Mouse (Mus musculus) layer of hippocampus, postnatal 25 days (tissue): ENCODE results near the gene Glmn. TPM values are rescaled to one million over a fixed set of nuclear protein-coding genes. Genes with fewer than 3 reads are reported as not detected.

Source experiments
- DNase-seq, 2 experiments: peaks; one replicate each; pipeline ENCODE4 v3.0.0; 2022; ENCODE audit warnings: mixed read lengths in 2 of 2, low spot score in 1 of 2; ENCODE audit errors: extremely low spot score in 1 of 2
- total RNA-seq, 2 experiments: library from RNA; stranded (reverse); gene quantifications; 2 replicates each; pipeline ENCODE4 v1.2.3; 2021

Glmn gene
- total RNA-seq, result 10 to 100 TPM; 13.8 to 17.4 TPM

GRCm38 (mm10) chr5:107597301-107598077 is at the start of gene Glmn, which contains the start of gene Rpap2:
Glmn (minus strand) TSS chr5:107597888.
Rpap2 (plus strand) TSS chr5:107597373.
- peak; percentile 75 for DNase-seq

DNA sequence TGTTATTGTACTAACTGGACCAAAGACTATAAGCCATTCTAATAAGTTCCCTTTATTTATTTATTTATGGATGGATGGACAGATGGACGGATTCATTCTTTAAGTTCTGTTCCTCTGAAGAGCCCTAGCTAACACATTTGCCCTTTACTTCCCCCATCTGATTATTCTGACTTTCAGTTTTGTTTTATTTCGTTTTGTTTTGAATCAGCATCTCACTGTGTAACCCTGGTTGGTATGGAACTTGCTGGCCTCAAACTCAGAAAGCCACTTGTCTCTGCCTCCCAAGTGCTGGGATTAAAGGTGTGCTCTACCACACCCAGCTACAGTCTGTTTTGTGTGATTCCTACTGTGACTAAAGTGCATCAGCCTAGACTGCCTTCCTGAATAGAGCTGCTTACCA is 48.2 kb upstream of the Glmn start:
- DNase-seq, result no peak

- DNase-seq, result no peak
These were observed 46.9 kb upstream of the Glmn start for GRCm38 (mm10) chr5:107644595-107644994.

- DNase-seq, result no peak
These were observed 40.7 kb upstream of the Glmn start for GRCm38 (mm10) chr5:107638366-107638765.

DNA sequence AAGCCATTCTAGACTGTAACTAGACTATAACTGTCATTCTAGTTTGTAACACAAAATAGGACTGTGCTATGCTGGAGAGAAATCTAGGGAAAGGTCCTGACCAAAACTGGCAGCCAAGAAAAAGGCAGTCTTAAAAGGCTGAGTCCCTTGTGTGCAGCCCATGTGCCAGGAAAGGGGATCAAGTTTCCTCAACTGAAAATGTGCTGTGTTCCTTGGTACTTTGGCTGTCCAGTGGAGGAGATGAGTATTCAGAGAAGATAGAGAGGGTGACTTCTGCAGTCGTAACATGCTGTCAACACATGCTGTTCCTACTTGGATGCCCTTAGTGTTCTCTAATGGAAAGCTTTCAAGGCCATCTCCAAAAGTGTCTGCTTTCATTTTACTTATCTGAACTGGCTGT is 39.4 kb upstream of the Glmn start:
- no peak for DNase-seq

GRCm38 (mm10) chr5:107633651-107634050 is 36.0 kb upstream of the Glmn start:
- DNase-seq, result no peak

GRCm38 (mm10) chr5:107621327-107621726 is 23.6 kb upstream of the Glmn start:
- no peak for DNase-seq

- DNase-seq, result no peak
These were observed 20.3 kb upstream of the Glmn start for GRCm38 (mm10) chr5:107617986-107618385.

DNA sequence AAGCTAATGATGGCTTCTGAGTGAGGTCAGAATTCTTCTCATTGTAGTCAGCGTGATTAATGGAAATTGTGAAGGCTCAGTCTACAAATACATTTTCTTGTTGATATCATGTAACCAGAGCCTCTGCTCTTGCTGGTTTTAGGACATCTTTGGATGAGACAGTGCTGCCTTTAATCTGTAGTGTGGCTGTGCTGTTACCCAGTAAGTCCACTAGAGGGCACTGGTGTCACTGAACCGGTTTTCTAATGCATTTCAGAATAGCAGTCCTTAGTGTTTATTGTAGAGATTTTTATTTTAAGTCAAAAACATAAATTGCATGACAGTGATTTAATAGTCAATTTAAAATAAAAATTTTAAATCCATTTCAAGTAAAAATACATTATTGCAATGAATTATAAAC is 13.5 kb upstream of the Glmn start:
- DNase-seq, result peak in 1 of 2 experiments; percentile 44

GRCm38 (mm10) chr5:107598380-107598779 is 692 bp upstream of the Glmn start:
- no peak for DNase-seq

DNA sequence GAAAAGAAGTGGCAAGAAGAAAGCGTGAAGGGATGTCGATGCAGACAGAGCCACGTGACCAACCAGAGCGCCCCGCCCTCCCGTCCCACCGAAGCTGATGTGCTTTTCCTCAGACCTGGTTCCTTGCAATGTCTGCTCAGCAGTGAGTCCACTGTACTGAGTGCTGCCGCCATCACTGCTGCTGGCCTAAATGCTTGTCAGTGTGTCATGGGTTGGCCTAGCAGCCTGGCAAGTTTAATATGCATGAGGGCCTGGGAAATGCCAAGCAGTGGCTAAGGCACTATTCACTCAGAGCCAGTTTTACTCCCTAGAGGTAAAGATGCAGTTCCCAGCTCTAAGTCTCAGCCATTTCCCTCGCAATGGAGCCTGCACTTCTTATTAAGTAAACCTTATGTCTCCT is 28.5 kb downstream of the Glmn start:
- no peak for DNase-seq

DNA sequence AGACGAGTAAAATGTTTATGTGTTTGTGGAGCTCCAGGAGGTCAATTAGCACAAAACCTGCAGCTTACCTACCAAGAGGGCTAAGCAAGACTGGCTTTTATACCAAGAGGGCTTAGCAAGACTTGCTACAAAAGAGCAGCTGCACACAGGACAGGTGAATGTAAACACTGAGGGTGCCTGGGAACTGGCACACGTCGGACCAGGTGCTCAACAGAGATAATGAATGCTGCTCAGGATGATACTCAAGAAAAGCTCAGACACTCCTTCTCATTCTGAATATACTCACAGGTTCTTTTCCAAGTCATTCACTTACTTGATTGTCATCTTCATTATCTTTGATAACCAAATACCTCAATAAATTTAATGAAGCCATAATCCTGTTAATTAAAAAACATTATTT is 40.7 kb downstream of the Glmn start:
- DNase-seq, result no peak

DNA sequence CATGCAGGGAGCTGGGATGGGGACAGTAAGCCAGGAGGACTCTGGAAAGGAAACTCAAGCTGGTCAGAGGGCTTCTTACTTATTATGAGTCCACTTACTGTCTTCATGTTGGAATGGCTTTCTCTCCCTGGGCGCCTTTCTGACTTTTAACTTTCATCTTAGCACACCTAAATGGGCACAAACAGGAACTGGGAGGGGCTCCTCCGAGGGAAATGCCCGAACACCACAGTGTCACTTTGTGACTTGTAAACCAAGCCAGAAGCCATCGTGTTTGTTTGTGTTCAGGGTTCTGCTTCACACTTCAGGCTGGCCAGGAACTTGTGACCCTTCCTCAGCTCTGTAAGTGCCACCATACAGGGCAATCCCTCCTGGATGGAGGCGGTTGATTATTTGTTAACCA is 43.4 kb downstream of the Glmn start:
- no peak for DNase-seq

- DNase-seq, result no peak
These were observed 49.2 kb downstream of the Glmn start for GRCm38 (mm10) chr5:107548444-107548843.

DNA sequence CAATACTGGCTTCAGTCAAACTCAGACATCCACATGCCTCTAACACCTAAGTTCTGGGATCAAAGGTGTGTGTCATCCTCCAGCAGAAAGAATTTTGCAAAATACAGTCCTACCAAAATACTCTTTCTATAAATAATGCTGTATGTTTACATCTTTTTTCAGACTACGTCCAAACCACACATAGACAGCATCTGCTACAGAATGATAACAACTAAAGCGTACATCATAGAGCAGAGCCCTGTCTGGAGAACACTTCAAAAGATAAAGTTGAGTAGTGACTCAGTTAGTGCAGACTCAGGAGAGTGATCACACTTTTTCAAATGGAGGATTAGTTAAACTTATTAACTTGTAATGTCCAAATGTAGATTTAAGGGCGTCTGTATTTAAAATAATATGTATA is 49.7 kb downstream of the Glmn start:
- DNase-seq, result no peak

GRCm38 (mm10) chr5:107545927-107546326 is 51.8 kb downstream of the Glmn start:
- no peak for DNase-seq

GRCm38 (mm10) chr5:107541696-107542095 is 56.0 kb downstream of the Glmn start:
- DNase-seq, result peak in 1 of 2 experiments; percentile 13

DNA sequence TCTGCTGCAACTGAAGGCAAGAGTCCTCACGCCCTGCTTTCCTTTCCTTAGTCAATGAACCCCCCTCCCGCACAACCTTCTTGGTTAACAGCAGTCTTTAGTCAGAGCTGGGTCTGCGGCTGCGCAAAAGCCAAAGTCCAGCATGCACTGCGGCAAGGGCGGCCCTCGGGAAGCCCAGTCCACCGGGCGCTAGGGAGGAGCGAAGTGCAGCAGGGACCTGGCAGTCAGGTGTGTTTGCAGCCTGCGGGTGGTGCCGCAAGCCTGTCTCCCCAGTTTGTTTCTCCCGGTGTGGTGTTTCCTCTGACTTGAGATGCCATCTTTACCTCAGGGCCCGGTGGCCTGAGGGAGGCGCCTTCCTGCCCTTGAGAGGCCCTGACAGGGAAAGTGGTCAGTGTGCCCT is 63.1 kb downstream of the Glmn start, which contains the start of gene 1700028K03Rik:
1700028K03Rik (plus strand) TSS at position 129 of the 400 bp plus-strand sequence.
- DNase-seq, result no peak

DNA sequence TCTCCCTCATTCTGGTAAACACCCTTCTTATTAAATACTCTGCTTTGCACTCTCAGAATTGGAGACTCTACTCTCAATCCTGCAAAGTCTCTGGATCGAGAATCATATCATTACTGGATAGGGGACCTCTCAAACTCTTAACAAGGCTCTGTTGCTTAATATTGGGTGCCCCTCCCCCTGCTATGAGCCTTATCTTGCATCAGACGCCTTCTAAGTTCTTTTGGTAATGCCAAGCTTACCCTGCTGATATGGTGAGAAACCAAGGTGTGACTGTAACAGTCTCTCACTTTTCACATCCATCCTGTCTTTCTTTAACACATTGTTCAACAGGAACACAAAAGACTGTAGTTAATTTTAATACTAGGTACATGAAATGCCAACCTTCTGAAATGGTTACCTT is 64.1 kb downstream of the Glmn start:
- DNase-seq, result no peak

- DNase-seq, result no peak
These were observed 68.8 kb downstream of the Glmn start for GRCm38 (mm10) chr5:107528856-107529255.

DNA sequence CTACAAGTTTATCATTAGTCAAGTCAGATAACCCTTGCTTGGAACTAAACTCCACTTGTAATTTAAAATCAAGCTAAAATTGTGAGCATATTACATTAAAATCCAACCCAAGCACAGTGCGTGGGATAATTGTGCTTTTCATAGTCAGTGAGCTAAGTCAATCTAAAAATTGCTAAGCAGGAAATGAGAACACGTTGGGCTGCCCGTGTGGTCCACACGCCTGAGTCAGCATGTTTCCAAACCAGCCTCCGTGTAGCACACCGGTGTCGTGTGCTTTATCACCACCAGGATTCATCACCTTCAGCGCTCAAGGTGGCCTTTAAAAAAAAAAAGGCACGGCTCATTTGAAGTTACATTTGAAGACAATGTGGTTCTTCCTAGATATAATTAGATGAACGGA is 73.4 kb downstream of the Glmn start:
- DNase-seq, result no peak

- DNase-seq, result no peak
These were observed 75.8 kb downstream of the Glmn start for GRCm38 (mm10) chr5:107521897-107522296.
